Comparison of ENCODE assay signal across 24 mouse cellular contexts in the genomic region with DNA sequence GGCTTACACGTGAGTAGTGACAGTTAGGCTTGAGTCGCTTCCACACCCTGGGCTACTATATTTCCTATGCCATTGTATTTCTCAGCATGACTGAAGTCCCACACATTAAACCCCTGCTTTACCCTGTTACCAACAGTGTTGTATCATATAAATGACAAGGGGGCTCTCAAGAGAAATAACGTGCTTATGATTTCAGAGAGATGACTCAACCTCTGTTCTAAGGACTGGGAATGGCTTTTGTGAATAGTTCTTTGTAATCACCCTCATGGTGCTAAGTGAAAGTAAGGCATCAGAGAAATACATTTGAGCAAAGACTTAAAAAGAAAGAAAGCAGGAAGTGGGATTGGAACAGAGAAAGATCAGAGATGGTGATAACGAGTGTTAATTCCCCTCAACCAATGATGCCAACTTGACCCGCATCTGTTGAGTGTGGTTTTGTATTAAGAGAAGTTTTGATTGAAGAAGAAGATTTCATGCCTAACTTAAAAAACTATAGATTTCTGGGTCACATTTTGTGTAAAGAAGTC.
DNase-seq lines count a peak whose midpoint lies in the region; ATAC-seq lines count a peak whose summit lies in the region.
"Had no signal": no experiment of that assay in that cellular context is flagged by ENCODE, and none has a peak within 500 bp of the region (broad histone marks: within the 10 kb centered on the region; RNA-seq: fewer than 3 reads in every experiment).

No protein-coding gene starts in this region.

- no peaks in the 10 kb centered on the region for H3K4me1 ChIP-seq in forebrain, embryonic 12.5 days
- H3K4me1 ChIP-seq: embryonic facial prominence, embryonic 15.5 days; forebrain, embryonic 10.5 days; forebrain, embryonic 15.5 days; hindbrain, embryonic 12.5 days had no signal

- no peak overlapping the region for H3K4me2 ChIP-seq in forebrain, embryonic 12.5 days
- H3K4me2 ChIP-seq: embryonic facial prominence, embryonic 15.5 days; forebrain, embryonic 15.5 days; hindbrain, embryonic 12.5 days had no signal

- H3K9me3 ChIP-seq in forebrain, embryonic 12.5 days: no peaks in the 10 kb centered on the region
- H3K9me3 ChIP-seq: embryonic facial prominence, embryonic 15.5 days; forebrain, embryonic 10.5 days; forebrain, embryonic 15.5 days; hindbrain, embryonic 12.5 days had no signal

- no peaks in the 10 kb centered on the region for H3K36me3 ChIP-seq in forebrain, embryonic 12.5 days (replicated peaks)
- H3K36me3 ChIP-seq: embryonic facial prominence, embryonic 15.5 days; forebrain, embryonic 10.5 days; forebrain, embryonic 15.5 days; hindbrain, embryonic 12.5 days had no signal

- H3K27me3 ChIP-seq in forebrain, embryonic 12.5 days: no peaks in the 10 kb centered on the region
- H3K27me3 ChIP-seq: embryonic facial prominence, embryonic 15.5 days; forebrain, embryonic 15.5 days; hindbrain, embryonic 12.5 days; Patski had no signal

- no peak overlapping the region for H3K9ac ChIP-seq in forebrain, embryonic 12.5 days
- H3K9ac ChIP-seq: embryonic facial prominence, embryonic 15.5 days; forebrain, embryonic 15.5 days; hindbrain, embryonic 12.5 days had no signal

- WGBS in forebrain, embryonic 12.5 days: 65% methylated on average over 5 of the region's 5 CpGs

- no peak overlapping the region for H3K27ac ChIP-seq in forebrain, embryonic 12.5 days
- H3K27ac ChIP-seq: embryonic facial prominence, embryonic 15.5 days; forebrain, embryonic 10.5 days; forebrain, embryonic 15.5 days; hindbrain, embryonic 12.5 days had no signal

- no peak overlapping the region for H3K4me3 ChIP-seq in forebrain, embryonic 12.5 days (replicated peaks)
- H3K4me3 ChIP-seq: embryonic facial prominence, embryonic 15.5 days; erythroblast, embryonic 14.5 days; forebrain, embryonic 10.5 days; forebrain, embryonic 15.5 days; hindbrain, embryonic 12.5 days had no signal

- peak; percentile 36 for DNase-seq in 3134 (ENCODE audit: extremely low read depth, insufficient read length, low spot score)
- DNase-seq in induced T-regulatory cell, adult 2 months (ENCODE audit: low read depth): peak; percentile 36
- DNase-seq in naive thymus-derived CD4-positive, alpha-beta T cell, adult 2 months (ENCODE audit: low read depth): peak; percentile 70
- no peak for DNase-seq in urinary bladder, postnatal 4 days (ENCODE audit: low spot score in 2 of 2)
- no peak for DNase-seq in left cerebral cortex, adult 9 months (ENCODE audit: low spot score in 2 of 2)
- DNase-seq: adrenal gland, adult 8-10 months; adrenal gland, postnatal 36 days; cerebellum, adult 11 months; cerebellum, adult 8-10 months; cerebellum, postnatal 14 days; embryo, embryonic 11 days; gastrocnemius, postnatal 36 days; heart, adult 11 months; heart, postnatal 10 days; heart, postnatal 4 days had no signal

- ATAC-seq in CD4-positive, CD25-positive, alpha-beta regulatory T cell, adult 4 months: peak; percentile 82
- ATAC-seq in forebrain, embryonic 12.5 days (ENCODE audit: low FRiP score): no peak
- ATAC-seq: forebrain, embryonic 15.5 days; hindbrain, embryonic 16.5 days; Patski had no signal

Comparison
In these comparisons a context has a peak if more than half of its experiments do, and no peak if none do; other contexts are left out.
1. DNase-seq: peak in 3134 (single experiment), induced T-regulatory cell, adult 2 months (single experiment) and naive thymus-derived CD4-positive, alpha-beta T cell, adult 2 months (single experiment); none in urinary bladder, postnatal 4 days (0 of 2) and left cerebral cortex, adult 9 months (0 of 2).